Mouse (Mus musculus): ENCODE data around the gene Olfr1238. TPM values are rescaled to one million over a fixed set of nuclear protein-coding genes. Genes with fewer than 3 reads are reported as not detected.

Olfr1238 gene
- not detected in 2 replicates for polyA plus RNA-seq (2015; fragmentation: Nextera tagmentation; extraction: Ambion mirVana)

GRCm38 (mm10) chr2:89409576-89409975 is at the start of gene Olfr1238:
Gene Olfr1238 (minus strand): TSS chr2:89409676.

GRCm38 (mm10) chr2:89442900-89443299 is 33.4 kb upstream of the Olfr1238 start, which contains the start of gene Olfr1240:
Gene Olfr1240 (minus strand): TSS chr2:89443000.

GRCm38 (mm10) chr2:89420307-89420706 is 10.8 kb upstream of the Olfr1238 start, which contains the start of gene Olfr1239:
Gene Olfr1239 (minus strand): TSS chr2:89420407.

GRCm38 (mm10) chr2:89364765-89365164 is 44.7 kb downstream of the Olfr1238 start, which contains the start of gene Olfr1234:
Gene Olfr1234 (minus strand): TSS chr2:89364865.

Other genes with a start within 250 kb of the Olfr1238 start
- not detected in 2 replicates for gene Olfr1224-ps1, start 245.6 kb downstream of the Olfr1238 start, polyA plus RNA-seq (2015; fragmentation: Nextera tagmentation; extraction: Ambion mirVana)
- not detected in 2 replicates for gene Olfr1225, start 235.0 kb downstream of the Olfr1238 start, polyA plus RNA-seq (2015; fragmentation: Nextera tagmentation; extraction: Ambion mirVana)
- gene Olfr1226, start 209.6 kb downstream of the Olfr1238 start, polyA plus RNA-seq (2015; fragmentation: Nextera tagmentation; extraction: Ambion mirVana): not detected in 2 replicates
- gene Olfr1228, start 155.6 kb downstream of the Olfr1238 start, polyA plus RNA-seq (2015; fragmentation: Nextera tagmentation; extraction: Ambion mirVana): not detected in 2 replicates
- gene Olfr1229, start 121.7 kb downstream of the Olfr1238 start, polyA plus RNA-seq (2015; fragmentation: Nextera tagmentation; extraction: Ambion mirVana): not detected in 2 replicates
- gene Olfr1230, start 112.4 kb downstream of the Olfr1238 start, polyA plus RNA-seq (2015; fragmentation: Nextera tagmentation; extraction: Ambion mirVana): not detected in 2 replicates
- gene Olfr1231, start 102.6 kb downstream of the Olfr1238 start, polyA plus RNA-seq (2015; fragmentation: Nextera tagmentation; extraction: Ambion mirVana): not detected in 2 replicates
- gene Olfr1232, start 80.0 kb downstream of the Olfr1238 start, polyA plus RNA-seq (2015; fragmentation: Nextera tagmentation; extraction: Ambion mirVana): not detected in 2 replicates
- gene Olfr1233, start 67.3 kb downstream of the Olfr1238 start, polyA plus RNA-seq (2015; fragmentation: Nextera tagmentation; extraction: Ambion mirVana): not detected in 2 replicates
- gene Olfr1234, start 44.8 kb downstream of the Olfr1238 start, polyA plus RNA-seq (2015; fragmentation: Nextera tagmentation; extraction: Ambion mirVana): not detected in 2 replicates
- not detected in 2 replicates for gene Olfr1239, start 10.7 kb upstream of the Olfr1238 start, polyA plus RNA-seq (2015; fragmentation: Nextera tagmentation; extraction: Ambion mirVana)
- not detected in 2 replicates for gene Olfr1240, start 33.3 kb upstream of the Olfr1238 start, polyA plus RNA-seq (2015; fragmentation: Nextera tagmentation; extraction: Ambion mirVana)
- gene Olfr1241, start 77.5 kb upstream of the Olfr1238 start, polyA plus RNA-seq (2015; fragmentation: Nextera tagmentation; extraction: Ambion mirVana): not detected in 2 replicates
- not detected in 2 replicates for gene Olfr1242, start 88.7 kb upstream of the Olfr1238 start, polyA plus RNA-seq (2015; fragmentation: Nextera tagmentation; extraction: Ambion mirVana)
- not detected in 2 replicates for gene Olfr1243, start 121.8 kb upstream of the Olfr1238 start, polyA plus RNA-seq (2015; fragmentation: Nextera tagmentation; extraction: Ambion mirVana)
- not detected in 2 replicates for gene Olfr1245, start 168.8 kb upstream of the Olfr1238 start, polyA plus RNA-seq (2015; fragmentation: Nextera tagmentation; extraction: Ambion mirVana)
- gene Olfr1246, start 183.5 kb upstream of the Olfr1238 start, polyA plus RNA-seq (2015; fragmentation: Nextera tagmentation; extraction: Ambion mirVana): not detected in 2 replicates
- not detected in 2 replicates for gene Olfr1247, start 204.5 kb upstream of the Olfr1238 start, polyA plus RNA-seq (2015; fragmentation: Nextera tagmentation; extraction: Ambion mirVana)
- not detected in 2 replicates for gene Olfr1248, start 208.6 kb upstream of the Olfr1238 start, polyA plus RNA-seq (2015; fragmentation: Nextera tagmentation; extraction: Ambion mirVana)
- not detected in 2 replicates for gene Olfr1249, start 225.3 kb upstream of the Olfr1238 start, polyA plus RNA-seq (2015; fragmentation: Nextera tagmentation; extraction: Ambion mirVana)

Data from neural tube, postnatal 0 days (tissue).